Mouse (Mus musculus): Measurements from ENCODE around the gene Fosl1. TPM values are rescaled to one million over a fixed set of nuclear protein-coding genes. Genes with fewer than 3 reads are reported as not detected.
A peak's percentile ranks its signal among the peaks of the same experiment; 100 is the strongest.

Gene Fosl1
- polyA plus RNA-seq, 1 experiment: 15.4 TPM

DNA sequence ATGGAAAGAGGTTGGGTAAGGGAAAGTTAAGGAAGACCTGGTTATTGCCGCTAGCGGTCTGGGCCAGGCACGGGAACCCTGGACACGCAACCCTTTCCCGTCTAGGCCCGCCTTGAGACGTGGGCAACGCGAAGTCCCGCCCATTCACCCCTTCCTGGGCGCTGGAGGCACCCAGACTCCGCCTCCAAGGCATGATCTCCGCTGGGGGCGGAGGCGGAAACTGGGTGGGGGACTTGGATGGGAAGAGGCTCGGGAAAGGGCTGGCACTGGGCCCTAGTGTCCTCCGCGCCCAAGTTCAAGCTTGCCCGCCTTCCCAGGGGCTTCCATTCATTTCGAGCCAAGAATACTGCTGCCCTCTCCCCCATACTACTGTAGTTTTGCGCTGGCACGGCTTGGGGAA is 26.4 kb downstream of the Fosl1 start, which contains the start of gene Efemp2:
Gene Efemp2 (plus strand): TSS at position 235 of the 400 bp plus-strand sequence.
- H3K27me3 ChIP-seq (ENCODE audit: control insufficient read depth, insufficient read depth, insufficient read length): no peaks in the 10 kb centered on the region
- peak in 1 of 3 experiments; percentile 20 for TF ChIP-seq MYOG (IDR thresholded peaks at IDR 0.05; ENCODE audit: control insufficient read depth in 1 of 3, insufficient read depth in 1 of 3, insufficient read length in 2 of 3, low read depth in 2 of 3)
- no peak for TF ChIP-seq REST (IDR thresholded peaks at IDR 0.05; ENCODE audit: insufficient read depth, insufficient read length)
- no peak for TF ChIP-seq CEBPB (IDR thresholded peaks at IDR 0.05; ENCODE audit: insufficient read depth, poor library complexity, severe bottlenecking)
- TF ChIP-seq POLR2AphosphoS2 (IDR thresholded peaks at IDR 0.05; ENCODE audit: insufficient read length, low read depth): peak; percentile 90
- TF ChIP-seq POLR2A (IDR thresholded peaks at IDR 0.05; ENCODE audit: insufficient read length, low read depth): peak; percentile 78
- H3K36me3 ChIP-seq (ENCODE audit: control insufficient read depth, insufficient read depth): peaks cover 5% of the 10 kb centered on the region
- peaks cover 19% of the 10 kb centered on the region for H3K79me2 ChIP-seq (ENCODE audit: control insufficient read depth, insufficient read depth)
- H3K4me2 ChIP-seq (ENCODE audit: low read depth): peak within 1 kb of the TSS; percentile 95
- H3K4me3 ChIP-seq: peak within 1 kb of the TSS; percentile 62
- H3ac ChIP-seq (ENCODE audit: control insufficient read depth, insufficient read length): peak within 1 kb of the TSS; percentile 75

GRCm38 (mm10) chr19:5474281-5475068 is 27.1 kb downstream of the Fosl1 start:
- Histone ChIP-seq H3K36me3 (ENCODE audit: control insufficient read depth, insufficient read depth) (peaks cover 5% of the 10 kb centered on the region), H3K4me2 (ENCODE audit: low read depth) (peak overlapping the region; percentile 95), H3K79me2 (ENCODE audit: control insufficient read depth, insufficient read depth) (peaks cover 19% of the 10 kb centered on the region), H3K4me3 (peak overlapping the region; percentile 62), H3ac (ENCODE audit: control insufficient read depth, insufficient read length) (peak overlapping the region; percentile 75), H3K27me3 (ENCODE audit: control insufficient read depth, insufficient read depth, insufficient read length) (no peaks in the 10 kb centered on the region)
- TF ChIP-seq MAX (IDR thresholded peaks at IDR 0.05; ENCODE audit: low read depth) (no peak), REST (IDR thresholded peaks at IDR 0.05; ENCODE audit: insufficient read depth, insufficient read length) (no peak), E2F4 (IDR thresholded peaks at IDR 0.05; ENCODE audit: insufficient read depth) (no peak), POLR2AphosphoS2 (IDR thresholded peaks at IDR 0.05; ENCODE audit: insufficient read length, low read depth) (peak; percentile 51), MYOG (IDR thresholded peaks at IDR 0.05; ENCODE audit: control insufficient read depth in 1 of 3, insufficient read depth in 1 of 3, insufficient read length in 2 of 3, low read depth in 2 of 3) (peak in 1 of 3 experiments; percentile 12), TCF12 (IDR thresholded peaks at IDR 0.05; ENCODE audit: insufficient read depth, poor library complexity, severe bottlenecking) (no peak), USF1 (IDR thresholded peaks at IDR 0.05; ENCODE audit: low read depth) (no peak), POLR2A (IDR thresholded peaks at IDR 0.05; ENCODE audit: insufficient read length, low read depth) (peak; percentile 73), CEBPB (IDR thresholded peaks at IDR 0.05; ENCODE audit: insufficient read depth, poor library complexity, severe bottlenecking) (no peak), TCF3 (IDR thresholded peaks at IDR 0.05; ENCODE audit: insufficient read length, low read depth) (no peak)

- peaks cover 19% of the 10 kb centered on the region for H3K79me2 ChIP-seq (ENCODE audit: control insufficient read depth, insufficient read depth)
- peak overlapping the region; percentile 62 for H3K4me3 ChIP-seq
- TF ChIP-seq MYOG (IDR thresholded peaks at IDR 0.05; ENCODE audit: control insufficient read depth in 1 of 3, insufficient read depth in 1 of 3, insufficient read length in 2 of 3, low read depth in 2 of 3) (no peak), TCF12 (IDR thresholded peaks at IDR 0.05; ENCODE audit: insufficient read depth, poor library complexity, severe bottlenecking) (no peak), E2F4 (IDR thresholded peaks at IDR 0.05; ENCODE audit: insufficient read depth) (no peak), TCF3 (IDR thresholded peaks at IDR 0.05; ENCODE audit: insufficient read length, low read depth) (no peak), CEBPB (IDR thresholded peaks at IDR 0.05; ENCODE audit: insufficient read depth, poor library complexity, severe bottlenecking) (no peak), SRF (IDR thresholded peaks at IDR 0.05; ENCODE audit: control insufficient read depth, insufficient read length, low read depth) (no peak), USF1 (IDR thresholded peaks at IDR 0.05; ENCODE audit: low read depth) (no peak), POLR2A (IDR thresholded peaks at IDR 0.05; ENCODE audit: insufficient read length, low read depth) (peak; percentile 34), REST (IDR thresholded peaks at IDR 0.05; ENCODE audit: insufficient read depth, insufficient read length) (no peak), MAX (IDR thresholded peaks at IDR 0.05; ENCODE audit: low read depth) (no peak), MYOD1 (IDR thresholded peaks at IDR 0.05; ENCODE audit: control insufficient read depth in 1 of 3, insufficient read length in 2 of 3, low read depth in 2 of 3) (no peak), POLR2AphosphoS2 (IDR thresholded peaks at IDR 0.05; ENCODE audit: insufficient read length, low read depth) (peak; percentile 17)
Observed at GRCm38 (mm10) chr19:5475069-5475714, 27.8 kb downstream of the Fosl1 start.

DNA sequence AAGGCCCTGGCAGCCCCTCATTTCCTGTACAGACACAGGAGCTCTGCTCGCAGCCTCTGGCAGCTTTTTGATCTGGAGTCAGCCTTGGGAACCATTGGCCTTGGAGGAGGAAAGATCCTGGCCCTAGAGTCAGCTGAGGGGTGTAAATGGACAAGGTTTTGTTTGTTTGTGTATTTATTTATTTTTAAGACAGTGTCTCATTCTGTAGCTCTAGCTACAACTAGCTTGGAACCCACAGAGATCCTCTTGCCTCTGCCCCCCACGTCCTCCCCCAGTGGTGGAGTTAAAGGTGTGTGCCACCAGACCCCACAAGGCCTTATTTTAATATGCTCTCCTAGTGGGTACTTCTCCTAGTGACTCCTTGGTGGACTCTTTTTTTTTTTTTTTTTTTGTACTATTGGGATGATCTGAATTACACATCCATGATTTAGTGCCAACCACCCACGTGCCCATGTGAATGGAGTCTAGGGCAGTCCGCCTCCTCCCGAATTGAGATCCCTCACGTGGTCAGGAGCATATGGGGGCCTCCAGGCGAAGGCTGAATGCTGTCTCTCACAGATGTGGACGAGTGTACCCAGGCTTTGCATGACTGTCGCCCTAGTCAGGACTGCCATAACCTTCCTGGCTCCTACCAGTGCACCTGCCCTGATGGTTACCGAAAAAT is 29.8 kb downstream of the Fosl1 start:
- H3K36me3 ChIP-seq (ENCODE audit: control insufficient read depth, insufficient read depth): peaks cover 9% of the 10 kb centered on the region
- no peak for TF ChIP-seq TCF3 (IDR thresholded peaks at IDR 0.05; ENCODE audit: insufficient read length, low read depth)
- no peak for TF ChIP-seq MYOG (IDR thresholded peaks at IDR 0.05; ENCODE audit: control insufficient read depth in 1 of 3, insufficient read depth in 1 of 3, insufficient read length in 2 of 3, low read depth in 2 of 3)
- no peak for TF ChIP-seq POLR2AphosphoS2 (IDR thresholded peaks at IDR 0.05; ENCODE audit: insufficient read length, low read depth)
- TF ChIP-seq E2F4 (IDR thresholded peaks at IDR 0.05; ENCODE audit: insufficient read depth): no peak
- TF ChIP-seq REST (IDR thresholded peaks at IDR 0.05; ENCODE audit: insufficient read depth, insufficient read length): no peak
- TF ChIP-seq SRF (IDR thresholded peaks at IDR 0.05; ENCODE audit: control insufficient read depth, insufficient read length, low read depth): no peak

More at GRCm38 (mm10) chr19:5475069-5475714, 27.8 kb downstream of the Fosl1 start:
- Histone ChIP-seq H3ac (ENCODE audit: control insufficient read depth, insufficient read length) (peak overlapping the region; percentile 75), H3K27me3 (ENCODE audit: control insufficient read depth, insufficient read depth, insufficient read length) (no peaks in the 10 kb centered on the region), H3K36me3 (ENCODE audit: control insufficient read depth, insufficient read depth) (peaks cover 5% of the 10 kb centered on the region), H3K4me2 (ENCODE audit: low read depth) (peak overlapping the region; percentile 90)

More for the DNA sequence above, 29.8 kb downstream of the Fosl1 start:
- no peak overlapping the region for H3K4me3 ChIP-seq
- no peaks in the 10 kb centered on the region for H3K27me3 ChIP-seq (ENCODE audit: control insufficient read depth, insufficient read depth, insufficient read length)
- no peak overlapping the region for H3K4me2 ChIP-seq (ENCODE audit: low read depth)
- peaks cover 19% of the 10 kb centered on the region for H3K79me2 ChIP-seq (ENCODE audit: control insufficient read depth, insufficient read depth)
- no peak overlapping the region for H3ac ChIP-seq (ENCODE audit: control insufficient read depth, insufficient read length)

Data from myocyte (in vitro differentiated cells).